Mouse (Mus musculus) midbrain, embryonic 14.5 days (tissue): ENCODE data around the gene Flt3. TPM values are rescaled to one million over a fixed set of nuclear protein-coding genes. Genes with fewer than 3 reads are reported as not detected.

ENCODE experiments used
- ATAC-seq: fragments of 200-750 bp; cut with Nextera tagmentation; 2 replicates; pipeline ENCODE4 v1.8.0; 2017; ENCODE audit warnings: moderate number of reproducible peaks, moderate library complexity; ENCODE audit not compliant: low FRiP score, low TSS enrichment
- DNase-seq: peaks from one replicate; pipeline ENCODE4 v3.0.0-alpha.2; 2015
- H3K27ac ChIP-seq: fragments of 300-500 bp; sonication (generic); replicated peaks from 2 replicates; pipeline ENCODE4 v1.5.1; 2014; ENCODE audit warnings: mild to moderate bottlenecking, low read depth, low read length, moderate library complexity
- H3K27me3 ChIP-seq: fragments of 300-500 bp; sonication (generic); 2 replicates; pipeline ENCODE4 v1.6.1; 2014; ENCODE audit warnings: low read length, control low read depth, mixed read lengths; ENCODE audit not compliant: control insufficient read depth, insufficient read depth
- H3K36me3 ChIP-seq: fragments of 300-500 bp; sonication (generic); 2 replicates; pipeline ENCODE4 v1.6.1; 2014; ENCODE audit warnings: low read length, control low read depth; ENCODE audit not compliant: control insufficient read depth, insufficient read depth
- H3K4me1 ChIP-seq: fragments of 300-500 bp; sonication (generic); 2 replicates; pipeline ENCODE4 v1.6.1; 2014; ENCODE audit warnings: mild to moderate bottlenecking, antibody characterized with exemption, low read length, control low read depth; ENCODE audit not compliant: control insufficient read depth, insufficient read depth
- H3K4me2 ChIP-seq: fragments of 300-500 bp; sonication (generic); 2 replicates; pipeline ENCODE4 v1.6.1; 2014; ENCODE audit warnings: mild to moderate bottlenecking, low read length, moderate library complexity
- H3K4me3 ChIP-seq: fragments of 300-500 bp; sonication (generic); replicated peaks from 2 replicates; pipeline ENCODE4 v1.5.1; 2014; ENCODE audit warnings: low read depth, low read length
- H3K9ac ChIP-seq: fragments of 300-500 bp; sonication (generic); replicated peaks from 2 replicates; pipeline ENCODE4 v1.6.1; 2014; ENCODE audit warnings: mild to moderate bottlenecking, low read length, moderate library complexity
- H3K9me3 ChIP-seq: fragments of 300-500 bp; sonication (generic); 2 replicates; pipeline ENCODE4 v1.6.1; 2016; ENCODE audit warnings: low read length, control low read depth, mixed read lengths; ENCODE audit not compliant: control insufficient read depth
- WGBS: fragments of 180-500 bp; shearing (Covaris S2); extraction: QIAGEN DNeasy Blood & Tissue Kit; methylation state at CpG from one replicate; pipeline ENCODE4 v1.1.7; 2014; 5-methylcytosine and 5-hydroxymethylcytosine counted together
- polyA plus RNA-seq: library from polyadenylated mRNA; unstranded; fragments of >200 nt; fragmentation: Nextera tagmentation; extraction: Ambion mirVana; gene quantifications from 2 replicates; pipeline ENCODE4 v1.2.1, GENCODE M21; 2014

The Flt3 gene
- polyA plus RNA-seq, 1 experiment from 2014 or later, result 0.34 TPM

GRCm38 (mm10) chr5:147299255-147300000 lies 100.9 kb downstream of the Flt3 start:
- Histone ChIP-seq H3K9me3 (no peaks in the 10 kb centered on the region), H3K4me3 (no peak overlapping the region), H3K27ac (no peak overlapping the region), H3K9ac (no peak overlapping the region), H3K4me1 (no peaks in the 10 kb centered on the region), H3K27me3 (peaks cover 94% of the 10 kb centered on the region), H3K4me2 (peak overlapping the region; percentile 37), H3K36me3 (no peaks in the 10 kb centered on the region)
- ATAC-seq (no peak), DNase-seq (peak; percentile 82)
- under 1% methylated on average over 41 of the region's 41 CpGs for WGBS

- Histone ChIP-seq H3K4me2 (no peak overlapping the region), H3K27ac (no peak overlapping the region), H3K4me1 (no peaks in the 10 kb centered on the region), H3K9ac (no peak overlapping the region), H3K36me3 (no peaks in the 10 kb centered on the region), H3K4me3 (no peak overlapping the region), H3K27me3 (peaks cover 95% of the 10 kb centered on the region), H3K9me3 (no peaks in the 10 kb centered on the region)
- DNase-seq, result no peak
- 62% methylated on average over 5 of the region's 5 CpGs for WGBS
- no peak for ATAC-seq
These were observed 103.0 kb downstream of the Flt3 start for GRCm38 (mm10) chr5:147297249-147297648.

GRCm38 (mm10) chr5:147294121-147294520 lies 106.2 kb downstream of the Flt3 start:
- H3K9me3 ChIP-seq, result no peaks in the 10 kb centered on the region
- WGBS, result 11% methylated on average over 20 of the region's 20 CpGs
- DNase-seq, result no peak
- no peak overlapping the region for H3K4me2 ChIP-seq
- no peak overlapping the region for H3K27ac ChIP-seq
- no peak overlapping the region for H3K4me3 ChIP-seq
- H3K36me3 ChIP-seq, result no peaks in the 10 kb centered on the region
- H3K4me1 ChIP-seq, result no peaks in the 10 kb centered on the region
- no peak for ATAC-seq
- H3K27me3 ChIP-seq, result peaks cover 71% of the 10 kb centered on the region
- H3K9ac ChIP-seq, result no peak overlapping the region

- H3K36me3 ChIP-seq, result no peaks in the 10 kb centered on the region
- DNase-seq (peak; percentile 90), ATAC-seq (peak; percentile 60)
- H3K4me1 ChIP-seq, result no peaks in the 10 kb centered on the region
- H3K27ac ChIP-seq, result no peak overlapping the region
- peaks cover 63% of the 10 kb centered on the region for H3K27me3 ChIP-seq
- H3K4me2 ChIP-seq, result no peak overlapping the region
- no peaks in the 10 kb centered on the region for H3K9me3 ChIP-seq
- H3K4me3 ChIP-seq, result no peak overlapping the region
- H3K9ac ChIP-seq, result no peak overlapping the region
- 16% methylated on average over 18 of the region's 18 CpGs for WGBS
These were observed 107.0 kb downstream of the Flt3 start for GRCm38 (mm10) chr5:147293127-147293910.

GRCm38 (mm10) chr5:147292506-147293120 lies 107.7 kb downstream of the Flt3 start:
- 51% methylated on average over 13 of the region's 13 CpGs for WGBS
- H3K27ac ChIP-seq, result no peak overlapping the region
- H3K9me3 ChIP-seq, result no peaks in the 10 kb centered on the region
- H3K4me1 ChIP-seq, result no peaks in the 10 kb centered on the region
- H3K9ac ChIP-seq, result no peak overlapping the region
- no peak for DNase-seq
- H3K36me3 ChIP-seq, result no peaks in the 10 kb centered on the region
- H3K27me3 ChIP-seq, result peaks cover 56% of the 10 kb centered on the region
- no peak for ATAC-seq
- H3K4me2 ChIP-seq, result no peak overlapping the region
- no peak overlapping the region for H3K4me3 ChIP-seq

- WGBS, result 37% methylated on average over 16 of the region's 16 CpGs
- no peak overlapping the region for H3K9ac ChIP-seq
- H3K9me3 ChIP-seq, result no peaks in the 10 kb centered on the region
- H3K4me1 ChIP-seq, result no peaks in the 10 kb centered on the region
- no peak overlapping the region for H3K4me2 ChIP-seq
- H3K27ac ChIP-seq, result no peak overlapping the region
- DNase-seq (no peak), ATAC-seq (no peak)
- H3K4me3 ChIP-seq, result no peak overlapping the region
- peaks cover 49% of the 10 kb centered on the region for H3K27me3 ChIP-seq
- H3K36me3 ChIP-seq, result no peaks in the 10 kb centered on the region
These were observed 108.4 kb downstream of the Flt3 start for GRCm38 (mm10) chr5:147291764-147292505.

GRCm38 (mm10) chr5:147284365-147284764 lies 115.9 kb downstream of the Flt3 start:
- Histone ChIP-seq H3K4me1 (no peaks in the 10 kb centered on the region), H3K9me3 (no peaks in the 10 kb centered on the region), H3K27ac (no peak overlapping the region), H3K4me3 (no peak overlapping the region), H3K9ac (no peak overlapping the region), H3K36me3 (no peaks in the 10 kb centered on the region), H3K4me2 (no peak overlapping the region), H3K27me3 (peaks cover 26% of the 10 kb centered on the region)
- DNase-seq, result no peak
- no peak for ATAC-seq
- 78% methylated on average over 4 of the region's 4 CpGs for WGBS
